Mouse (Mus musculus): ENCODE data around the gene Kcnk3.

GRCm38 (mm10) chr5:30622841-30623185, 34.8 kb downstream of the Kcnk3 start:
- no peak for TF ChIP-seq GATA1 (IDR thresholded peaks at IDR 0.05; ENCODE audit: borderline replicate concordance, low read length)
- TF ChIP-seq FLI1 (IDR thresholded peaks at IDR 0.05; ENCODE audit: low read length) = no peak

Measured in megakaryocyte, embryonic 14.5 days (primary cell).